Mouse (Mus musculus) liver, embryonic 14.5 days (tissue): ENCODE results near the gene Dock8. TPM values are rescaled to one million over a fixed set of nuclear protein-coding genes. Genes with fewer than 3 reads are reported as not detected.
A peak's percentile ranks its signal among the peaks of the same experiment; 100 is the strongest.

ENCODE experiments used
- ATAC-seq: fragments of 200-750 bp; cut with Nextera tagmentation; 2 replicates; pipeline ENCODE4 v1.8.0; 2017; ENCODE audit warnings: moderate number of reproducible peaks, mild to moderate bottlenecking, moderate library complexity; ENCODE audit not compliant: insufficient read depth
- DNase-seq, 3 experiments: peaks; one replicate each; pipeline ENCODE4 v3.0.0-alpha.2; 2012 to 2013; ENCODE audit warnings: low read depth in 3 of 3, low spot score in 3 of 3
- H3K27ac ChIP-seq: fragments of 300-500 bp; sonication (generic); 2 replicates; pipeline ENCODE4 v1.5.1; 2014; ENCODE audit warnings: moderate library complexity, mild to moderate bottlenecking, control low read depth, inconsistent platforms
- H3K27me3 ChIP-seq: fragments of 300-500 bp; sonication (generic); 2 replicates; pipeline ENCODE4 v1.6.1; 2014; ENCODE audit warnings: mild to moderate bottlenecking, low read length, moderate library complexity; ENCODE audit not compliant: control insufficient read depth, insufficient read depth
- H3K36me3 ChIP-seq: fragments of 300-500 bp; sonication (generic); replicated peaks from 2 replicates; pipeline ENCODE4 v1.6.1; 2014; ENCODE audit warnings: low read depth; ENCODE audit not compliant: control insufficient read depth, insufficient read depth
- H3K4me1 ChIP-seq, 2 experiments: fragments of 200-500 bp in 1 of 2; fragments of 300-500 bp in 1 of 2; sonication (generic) in 1 of 2; replicated peaks; 2 replicates each; pipeline ENCODE4 v1.6.1; 2012 to 2014; ENCODE audit warnings: antibody characterized with exemption in 1 of 2, inconsistent platforms in 1 of 2, low read length in 1 of 2; ENCODE audit not compliant: control insufficient read depth in 2 of 2, insufficient read depth in 2 of 2
- H3K4me2 ChIP-seq: fragments of 300-500 bp; sonication (generic); 2 replicates; pipeline ENCODE4 v1.6.1; 2014; ENCODE audit warnings: low read depth, mild to moderate bottlenecking, control low read depth, moderate library complexity
- H3K4me3 ChIP-seq, 2 experiments: fragments of 200-500 bp in 1 of 2; fragments of 300-500 bp in 1 of 2; sonication (generic) in 1 of 2; 2 replicates each; pipeline ENCODE4 v1.5.1; 2012 to 2014; ENCODE audit warnings: low read depth in 2 of 2, low read length in 2 of 2, mild to moderate bottlenecking in 2 of 2, control low read depth in 1 of 2, inconsistent platforms in 1 of 2, moderate library complexity in 1 of 2; ENCODE audit not compliant: insufficient read depth in 1 of 2
- H3K9ac ChIP-seq: fragments of 300-500 bp; sonication (generic); replicated peaks from 2 replicates; pipeline ENCODE4 v1.6.1; 2014; ENCODE audit warnings: mild to moderate bottlenecking, control low read depth, moderate library complexity
- H3K9me3 ChIP-seq: fragments of 300-500 bp; sonication (generic); 2 replicates; pipeline ENCODE4 v1.6.1; 2016; ENCODE audit warnings: low read length, mixed read lengths; ENCODE audit not compliant: control insufficient read depth
- CTCF ChIP-seq: IDR thresholded peaks from 2 replicates; pipeline ENCODE4 v1.5.1; 2016; ENCODE audit warnings: antibody characterized with exemption, low read depth, control low read depth
- EP300 ChIP-seq: IDR thresholded peaks from 2 replicates; pipeline ENCODE4 v1.6.1; 2016; ENCODE audit warnings: antibody characterized with exemption, low read depth
- WGBS: fragments of 180-500 bp; shearing (Covaris S2); extraction: QIAGEN DNeasy Blood & Tissue Kit; methylation state at CpG from one replicate; pipeline ENCODE4 v1.1.7; 2014; ENCODE audit not compliant: insufficient replicate concordance; 5-methylcytosine and 5-hydroxymethylcytosine counted together
- polyA plus RNA-seq, 2 experiments: library from polyadenylated mRNA; depleted of rRNA in 1 of 2; stranded (reverse) in 1 of 2; unstranded in 1 of 2; fragments of >200 nt; fragmentation: Nextera tagmentation in 1 of 2; extraction: Ambion mirVana in 1 of 2; gene quantifications; 2 replicates each; pipeline versions ENCODE4 v1.2.1 to v1.2.3; 2012 to 2014

Gene Dock8
- polyA plus RNA-seq, 2 experiments, result 3.4 to 5.9 TPM

DNA sequence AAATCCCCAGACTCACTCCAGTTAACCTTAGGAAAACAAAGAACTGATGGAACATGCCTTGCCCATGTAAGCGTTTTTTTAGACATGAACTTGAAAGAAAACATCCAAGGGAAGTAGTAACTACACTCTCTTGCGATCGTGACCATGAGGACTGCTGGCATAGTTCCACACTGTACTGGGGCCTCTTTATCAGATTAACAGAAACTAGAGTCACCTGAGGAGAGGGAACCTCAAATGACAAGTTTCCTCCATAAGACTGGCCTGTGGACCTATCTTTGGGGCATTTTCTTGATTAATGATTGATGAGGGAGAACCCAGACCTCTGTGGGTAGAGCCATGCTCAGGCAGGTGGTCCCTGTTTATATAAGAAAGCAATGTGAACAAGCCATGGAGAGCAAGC, 44.7 kb downstream of the Dock8 start:
- no peak overlapping the region for H3K27ac ChIP-seq
- 51% methylated on average over 3 of the region's 3 CpGs for WGBS
- H3K9me3 ChIP-seq, result no peaks in the 10 kb centered on the region
- TF ChIP-seq CTCF, result no peak
- no peak for TF ChIP-seq EP300
- H3K4me3 ChIP-seq, result no peak overlapping the region
- ATAC-seq (no peak), DNase-seq (no peak)
- no peaks in the 10 kb centered on the region for H3K36me3 ChIP-seq
- no peak overlapping the region for H3K9ac ChIP-seq
- no peaks in the 10 kb centered on the region for H3K27me3 ChIP-seq
- H3K4me1 ChIP-seq, result peaks cover 0 to 6% of the 10 kb centered on the region in 2 experiments; a peak in 1 of 4 replicates
- no peak overlapping the region for H3K4me2 ChIP-seq

DNA sequence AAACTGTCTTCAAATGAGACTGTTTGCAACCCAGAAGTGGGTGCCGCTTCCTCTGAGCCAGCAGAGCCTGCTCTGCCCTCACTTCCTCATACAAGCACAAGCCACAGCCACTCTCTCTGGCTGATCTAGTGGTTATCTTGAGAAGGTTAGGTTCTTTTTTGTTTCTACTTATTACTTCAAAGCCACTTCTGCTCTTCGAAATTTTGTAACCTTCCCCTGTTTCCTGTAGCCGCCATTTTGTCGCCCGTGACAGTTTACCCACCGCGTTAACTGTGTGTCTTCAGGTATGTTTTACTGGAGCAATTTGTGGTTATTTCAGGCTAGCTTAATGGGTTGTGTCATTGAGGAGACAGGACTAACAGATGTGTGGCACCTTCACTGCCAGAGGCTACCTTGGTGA, 53.0 kb downstream of the Dock8 start:
- no peak overlapping the region for H3K4me2 ChIP-seq
- DNase-seq (peak in 1 of 3 experiments; percentile 23), ATAC-seq (no peak)
- TF ChIP-seq EP300 (no peak), CTCF (no peak)
- H3K4me3 ChIP-seq, result no peak overlapping the region
- H3K27me3 ChIP-seq, result no peaks in the 10 kb centered on the region
- peaks cover 6 to 25% of the 10 kb centered on the region in 2 experiments for H3K4me1 ChIP-seq
- 29% methylated on average over 7 of the region's 7 CpGs for WGBS
- H3K9me3 ChIP-seq, result no peaks in the 10 kb centered on the region
- no peak overlapping the region for H3K27ac ChIP-seq
- H3K36me3 ChIP-seq, result no peaks in the 10 kb centered on the region
- H3K9ac ChIP-seq, result no peak overlapping the region

DNA sequence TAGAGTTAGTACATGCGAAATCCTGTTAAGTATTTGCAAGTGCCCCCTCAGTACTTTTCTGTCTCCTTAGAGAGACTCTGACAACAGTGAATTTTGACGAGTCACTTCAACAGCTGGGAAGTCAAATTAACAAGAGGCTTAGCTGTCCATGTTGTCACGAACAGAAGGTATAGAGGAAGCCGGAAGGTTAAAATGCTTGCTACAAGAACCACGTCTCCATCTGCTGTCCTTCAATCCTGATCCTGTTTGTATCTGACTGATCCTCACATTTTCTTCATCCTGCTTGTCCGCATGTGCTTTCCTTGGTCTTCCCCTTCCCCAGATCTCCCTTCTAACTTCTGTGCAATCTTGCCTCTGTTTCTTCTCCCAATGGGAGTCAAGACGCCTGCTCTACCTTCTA, 53.8 kb downstream of the Dock8 start:
- WGBS, result 60% methylated on average over 7 of the region's 7 CpGs
- H3K4me2 ChIP-seq, result no peak overlapping the region
- H3K27ac ChIP-seq, result no peak overlapping the region

DNA sequence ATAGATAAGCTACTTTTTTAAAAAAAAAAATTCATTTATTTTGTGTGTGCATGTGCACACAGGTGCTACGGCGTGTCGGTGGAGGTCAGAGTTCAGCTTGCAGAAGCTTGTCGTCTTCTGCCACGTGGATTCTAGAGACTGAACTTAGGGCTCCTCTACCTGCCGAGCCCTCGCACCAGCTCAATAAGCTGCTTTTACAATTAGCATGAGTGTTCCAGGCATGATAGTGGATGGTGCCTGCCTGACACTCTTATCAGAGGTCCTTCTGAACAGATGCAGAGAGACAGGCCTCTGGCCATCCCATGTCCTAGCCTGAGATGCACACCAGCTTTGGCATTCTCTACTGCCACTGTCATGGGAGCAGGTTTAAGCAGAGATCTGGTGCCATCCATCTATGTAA, 55.7 kb downstream of the Dock8 start:
- peak; percentile 91 for ATAC-seq
- TF ChIP-seq CTCF, result no peak
- TF ChIP-seq EP300, result peak; percentile 74
- no peak overlapping the region for H3K27ac ChIP-seq
- 41% methylated on average over 7 of the region's 7 CpGs for WGBS
- no peaks in the 10 kb centered on the region for H3K9me3 ChIP-seq
- peak in 2 of 3 experiments; percentile 28 to 36 for DNase-seq
- H3K4me1 ChIP-seq, result peaks cover 6 to 25% of the 10 kb centered on the region in 2 experiments
- no peak overlapping the region for H3K9ac ChIP-seq
- H3K4me2 ChIP-seq, result 0 out of 2 replicates have a peak overlapping the region, but pooled peaks have one; percentile 8
- no peaks in the 10 kb centered on the region for H3K27me3 ChIP-seq
- H3K36me3 ChIP-seq, result no peaks in the 10 kb centered on the region
- H3K4me3 ChIP-seq, result no peak overlapping the region

More for the DNA sequence above, 53.8 kb downstream of the Dock8 start:
- no peaks in the 10 kb centered on the region for H3K36me3 ChIP-seq
- peaks cover 6 to 25% of the 10 kb centered on the region in 2 experiments for H3K4me1 ChIP-seq
- ATAC-seq (no peak), DNase-seq (no peak)
- TF ChIP-seq CTCF, result no peak
- TF ChIP-seq EP300, result no peak
- no peak overlapping the region for H3K9ac ChIP-seq
- H3K4me3 ChIP-seq, result no peak overlapping the region
- no peaks in the 10 kb centered on the region for H3K9me3 ChIP-seq
- no peaks in the 10 kb centered on the region for H3K27me3 ChIP-seq

DNA sequence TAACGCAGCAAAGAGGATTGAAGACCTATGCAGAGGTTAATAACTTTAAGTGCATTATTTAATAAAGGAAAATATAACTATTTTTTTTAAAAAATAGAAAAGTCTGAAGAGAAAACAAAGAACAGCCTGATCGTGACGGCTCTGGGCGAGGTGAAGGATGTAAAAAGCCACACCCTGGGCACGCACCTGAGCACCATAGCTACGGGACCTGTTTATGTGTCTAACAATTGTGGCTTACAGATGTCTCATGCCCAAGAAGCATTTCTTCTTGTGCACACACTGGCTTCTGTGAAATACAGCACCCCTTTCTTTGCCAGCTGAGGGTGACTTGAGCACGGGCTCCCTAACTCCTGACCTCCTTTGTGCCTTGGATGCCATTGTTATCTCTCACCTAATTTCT, 56.2 kb downstream of the Dock8 start:
- Histone ChIP-seq H3K4me3 (no peak overlapping the region), H3K4me2 (0 out of 2 replicates have a peak overlapping the region, but pooled peaks have one; percentile 8), H3K36me3 (no peaks in the 10 kb centered on the region), H3K27ac (no peak overlapping the region), H3K9ac (no peak overlapping the region), H3K9me3 (no peaks in the 10 kb centered on the region), H3K27me3 (no peaks in the 10 kb centered on the region), H3K4me1 (peaks cover 6 to 25% of the 10 kb centered on the region in 2 experiments)
- no peak for DNase-seq
- no peak for TF ChIP-seq EP300
- no peak for TF ChIP-seq CTCF
- 79% methylated on average over 7 of the region's 7 CpGs for WGBS
- ATAC-seq, result no peak
